Mouse (Mus musculus): Measurements from ENCODE around the gene Emilin3. TPM values are rescaled to one million over a fixed set of nuclear protein-coding genes. Genes with fewer than 3 reads are reported as not detected.

The Emilin3 gene
- not detected for polyA plus RNA-seq (2017; shearing (Covaris generic))

GRCm38 (mm10) chr2:160912231-160912671 is at the start of gene Emilin3:
Gene Emilin3 (minus strand): TSS chr2:160912328.

DNA sequence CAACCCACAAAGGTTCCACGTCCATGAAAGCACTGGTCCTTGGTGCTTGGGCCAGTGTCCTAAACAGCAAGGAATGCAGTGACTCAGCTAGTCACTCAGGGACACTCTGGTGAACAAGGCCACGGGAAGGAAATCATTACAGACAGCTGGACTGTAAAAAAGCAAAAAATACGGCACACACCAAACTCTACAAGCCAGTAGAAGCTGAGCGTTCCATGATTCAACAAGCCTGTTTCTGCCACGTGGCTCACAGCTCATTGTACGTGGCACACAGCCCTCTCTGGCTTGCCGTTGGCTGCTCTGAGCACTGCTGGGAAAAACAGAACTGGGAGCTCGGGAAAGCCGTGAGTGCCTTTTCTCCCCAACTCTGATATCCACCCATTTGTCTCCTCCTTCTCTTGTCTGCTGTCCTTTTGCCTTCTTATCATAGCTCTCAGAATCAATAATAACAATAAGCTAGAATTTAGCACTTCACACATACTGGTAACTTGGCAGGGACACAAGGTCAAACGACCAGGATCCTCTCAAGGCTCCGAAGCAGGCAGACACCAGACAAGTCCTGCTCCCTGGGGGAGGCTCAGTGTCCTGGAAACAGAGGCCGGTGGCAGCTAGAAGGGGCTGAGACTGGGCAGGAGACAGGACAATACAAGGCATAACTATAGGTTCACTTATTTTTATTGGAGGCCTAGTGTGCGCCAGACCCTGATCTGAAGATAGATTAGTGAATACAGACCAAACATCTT is 31.5 kb downstream of the Emilin3 start, which contains the start of gene Lpin3:
Gene Lpin3, plus strand, starts transcription at position 218 of the 743 bp plus-strand sequence.

GRCm38 (mm10) chr2:160872890-160873382 is 39.2 kb downstream of the Emilin3 start, which contains the start of gene Zhx3:
Gene Zhx3 (minus strand): TSS chr2:160872998.

Other genes with a start within 250 kb of the Emilin3 start
- gene Plcg1, start 181.0 kb downstream of the Emilin3 start, polyA plus RNA-seq (2017; shearing (Covaris generic)) = 209 TPM
- gene Zhx3, start 39.3 kb downstream of the Emilin3 start, polyA plus RNA-seq (2017; shearing (Covaris generic)) = 8.6 TPM
- 0.81 TPM for gene Lpin3, start 31.7 kb downstream of the Emilin3 start, polyA plus RNA-seq (2017; shearing (Covaris generic))
- 60.1 TPM for gene Chd6, start 196.7 kb upstream of the Emilin3 start, polyA plus RNA-seq (2017; shearing (Covaris generic))

Data from CD4-positive, CD25-positive, alpha-beta regulatory T cell (primary cell).